Mouse (Mus musculus) right cerebral cortex, postnatal 36 days (tissue): ENCODE measurements around the gene Pax3.

Experiments
- DNase-seq, 2 experiments: peaks; one replicate each; pipeline ENCODE4 v3.0.0; 2022; ENCODE audit warnings: low spot score in 2 of 2, mixed read lengths in 1 of 2

Pax3 gene

GRCm38 (mm10) chr1:78196751-78197311 is at the start of gene Pax3:
Pax3 (minus strand) TSS chr1:78197134.
- no peak for DNase-seq

GRCm38 (mm10) chr1:78234306-78234705 is 37.4 kb upstream of the Pax3 start:
- no peak for DNase-seq

- DNase-seq, result no peak
Observed at GRCm38 (mm10) chr1:78231901-78232546, 35.1 kb upstream of the Pax3 start.

GRCm38 (mm10) chr1:78229801-78230200 is 32.9 kb upstream of the Pax3 start:
- DNase-seq, result no peak

GRCm38 (mm10) chr1:78228771-78229170 is 31.8 kb upstream of the Pax3 start:
- no peak for DNase-seq

- no peak for DNase-seq
Observed at GRCm38 (mm10) chr1:78218057-78218780, 21.3 kb upstream of the Pax3 start.

- DNase-seq, result no peak
Observed at GRCm38 (mm10) chr1:78217151-78218034, 20.5 kb upstream of the Pax3 start.

- no peak for DNase-seq
Observed at GRCm38 (mm10) chr1:78216509-78217141, 19.7 kb upstream of the Pax3 start.

GRCm38 (mm10) chr1:78215749-78216508 is 19.0 kb upstream of the Pax3 start:
- DNase-seq, result no peak

- DNase-seq, result no peak
Observed at GRCm38 (mm10) chr1:78211041-78211440, 14.1 kb upstream of the Pax3 start.

GRCm38 (mm10) chr1:78210568-78210967 is 13.6 kb upstream of the Pax3 start:
- no peak for DNase-seq

GRCm38 (mm10) chr1:78208281-78208814 is 11.4 kb upstream of the Pax3 start:
- DNase-seq, result no peak

- no peak for DNase-seq
Observed at GRCm38 (mm10) chr1:78204341-78204740, 7.4 kb upstream of the Pax3 start.

- DNase-seq, result no peak
Observed at GRCm38 (mm10) chr1:78203622-78204211, 6.8 kb upstream of the Pax3 start.

GRCm38 (mm10) chr1:78203086-78203614 is 6.2 kb upstream of the Pax3 start:
- DNase-seq, result no peak

- no peak for DNase-seq
Observed at GRCm38 (mm10) chr1:78202466-78203085, 5.6 kb upstream of the Pax3 start.

- no peak for DNase-seq
Observed at GRCm38 (mm10) chr1:78201251-78202010, 4.5 kb upstream of the Pax3 start.

GRCm38 (mm10) chr1:78200191-78200590 is 3.3 kb upstream of the Pax3 start:
- no peak for DNase-seq

- DNase-seq, result no peak
Observed at GRCm38 (mm10) chr1:78199221-78199620, 2.3 kb upstream of the Pax3 start.
